Mouse (Mus musculus) urinary bladder, postnatal 36 days (tissue): ENCODE measurements around the gene Asb8.

Experiments used
- DNase-seq, 2 experiments: peaks; one replicate each; pipeline ENCODE4 v3.0.0; 2022; ENCODE audit warnings: low spot score in 2 of 2, mixed read lengths in 1 of 2

Gene Asb8

GRCm38 (mm10) chr15:98165525-98165924 is at the start of gene Asb8:
TSS of gene Asb8 (minus strand) at chr15:98165625.
- no peak for DNase-seq

DNA sequence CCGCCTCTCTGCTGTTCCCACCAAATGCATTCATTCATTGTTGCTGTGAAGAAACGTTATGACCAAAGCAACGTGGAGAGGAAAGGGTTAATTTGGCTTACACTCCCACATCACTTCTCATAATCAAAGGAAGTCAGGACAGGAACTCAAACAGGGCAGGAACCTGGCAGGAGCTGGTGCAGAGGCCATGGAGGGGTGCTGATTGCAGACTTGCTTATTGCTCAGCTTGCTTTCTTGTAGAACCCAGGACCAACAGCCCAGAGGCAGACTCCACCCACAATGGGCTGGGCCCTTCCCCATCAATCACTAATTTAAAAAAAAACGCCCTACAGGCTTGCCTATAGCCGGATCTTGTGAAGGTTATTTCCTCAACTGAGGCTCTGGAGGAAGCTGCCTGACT is 48.7 kb upstream of the Asb8 start:
- no peak for DNase-seq

GRCm38 (mm10) chr15:98213336-98213870 is 48.0 kb upstream of the Asb8 start:
- DNase-seq = no peak

DNA sequence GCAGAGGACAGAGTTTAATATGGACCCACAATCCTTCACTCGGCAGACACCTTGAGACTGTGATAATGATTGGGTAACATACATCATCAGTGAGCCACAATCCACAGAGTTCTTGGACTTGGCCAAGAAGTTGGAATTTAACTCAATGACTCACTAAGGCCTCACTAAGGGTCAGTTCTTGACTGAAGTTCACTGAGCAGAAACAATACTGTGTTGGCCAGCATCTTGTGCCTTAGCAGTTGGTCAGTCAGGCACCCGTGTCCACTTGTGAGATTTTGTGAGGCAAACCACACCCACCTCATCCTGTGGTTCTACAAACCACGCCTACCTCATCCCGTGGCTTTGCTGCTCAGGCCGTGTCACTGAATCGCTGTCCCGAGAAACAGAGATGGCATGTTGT is 44.3 kb upstream of the Asb8 start:
- no peak for DNase-seq

DNA sequence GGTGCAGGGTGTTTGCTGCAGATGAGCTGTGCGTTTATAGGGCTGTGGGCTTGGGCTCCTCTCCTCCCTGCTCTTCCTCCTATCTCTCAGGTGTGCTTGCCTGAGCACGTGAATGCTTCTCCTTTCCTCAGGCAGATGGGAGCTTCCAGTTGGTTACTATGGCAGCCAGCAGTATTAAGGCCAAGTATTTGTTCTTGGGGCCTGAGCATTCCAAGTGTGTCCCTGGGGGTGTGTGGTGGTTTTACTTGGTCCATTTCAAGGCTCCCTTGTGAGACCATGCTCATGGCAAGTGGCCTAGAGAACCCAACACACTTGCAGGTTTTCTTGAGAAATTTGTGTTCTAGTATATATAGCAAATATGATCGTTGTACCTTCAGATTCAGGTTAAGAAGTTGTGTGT is 30.0 kb upstream of the Asb8 start, which contains the start of gene Olfr288:
TSS of gene Olfr288 (minus strand) at position 101 of the 400 bp plus-strand sequence.
- DNase-seq = no peak

GRCm38 (mm10) chr15:98184456-98184855 is 19.0 kb upstream of the Asb8 start:
- DNase-seq = no peak

GRCm38 (mm10) chr15:98181856-98182570 is 16.6 kb upstream of the Asb8 start:
- DNase-seq = no peak

GRCm38 (mm10) chr15:98181132-98181711 is 15.8 kb upstream of the Asb8 start:
- DNase-seq = peak; percentile 90 to 95

GRCm38 (mm10) chr15:98180567-98181131 is 15.2 kb upstream of the Asb8 start:
- no peak for DNase-seq

GRCm38 (mm10) chr15:98177320-98177719 is 11.9 kb upstream of the Asb8 start:
- no peak for DNase-seq

DNA sequence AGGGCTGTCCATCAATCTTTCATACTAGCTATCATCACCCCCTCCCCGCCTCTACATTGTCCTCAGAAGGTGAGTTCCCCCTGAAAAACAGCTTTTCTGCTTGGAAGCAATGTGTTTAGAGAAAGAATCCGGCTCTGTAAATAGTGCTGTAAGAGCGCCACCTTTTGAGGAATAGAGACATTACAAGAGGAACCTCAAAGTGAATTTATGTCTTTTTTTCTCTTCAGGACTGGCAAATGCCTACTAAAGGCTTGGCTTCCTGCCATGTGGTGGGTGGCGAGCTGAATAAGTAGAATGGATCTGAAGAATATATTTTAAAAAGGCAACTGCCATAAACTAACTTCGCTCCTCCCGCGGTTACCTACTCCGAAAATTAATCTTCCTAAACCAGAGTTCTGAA is 8.4 kb upstream of the Asb8 start:
- no peak for DNase-seq

DNA sequence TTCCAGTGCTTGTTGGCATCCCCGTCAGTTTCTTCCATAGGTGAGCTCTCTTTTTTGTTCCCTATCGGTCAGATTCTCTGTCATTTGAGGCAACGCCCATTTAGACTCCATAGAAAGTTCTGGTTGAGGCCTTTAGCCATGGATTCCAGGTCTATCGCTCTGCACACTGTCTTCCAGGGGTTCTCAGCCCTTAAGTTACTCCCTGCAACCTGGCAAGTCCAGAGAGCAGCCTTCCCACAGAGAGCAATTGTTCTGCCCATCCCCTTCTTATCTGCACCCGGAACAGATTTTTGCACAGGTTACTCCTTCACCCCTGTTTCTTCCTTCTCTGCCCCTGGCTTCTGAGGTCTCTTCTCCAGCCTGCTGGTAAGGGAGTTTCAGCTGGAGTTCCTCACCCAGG is 6.7 kb upstream of the Asb8 start:
- no peak for DNase-seq

DNA sequence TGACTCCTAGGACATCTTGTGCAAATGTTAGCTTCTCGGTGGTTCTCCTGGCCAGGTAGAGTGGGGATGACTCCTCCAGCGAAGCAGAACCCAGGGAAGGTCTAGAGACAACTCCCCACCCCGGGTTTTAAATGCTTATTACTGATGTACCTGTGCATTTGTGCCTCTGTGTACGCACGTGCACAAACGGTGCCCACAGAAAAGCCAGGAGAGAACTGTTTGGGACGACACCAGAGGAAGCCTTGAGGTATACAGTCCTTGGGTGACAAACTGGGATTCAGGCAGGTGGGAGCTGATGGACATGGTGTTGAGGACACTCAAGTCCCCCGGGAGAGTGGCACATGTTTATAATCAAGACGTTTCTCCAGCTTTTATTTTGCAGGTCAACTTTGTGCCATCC is 5.5 kb upstream of the Asb8 start:
- no peak for DNase-seq

GRCm38 (mm10) chr15:98170365-98170764 is 4.9 kb upstream of the Asb8 start:
- DNase-seq = no peak

- no peak for DNase-seq
Measured at GRCm38 (mm10) chr15:98168622-98169004, 3.2 kb upstream of the Asb8 start.

- DNase-seq = peak; percentile 62 to 68
Measured at GRCm38 (mm10) chr15:98167645-98168621, 2.5 kb upstream of the Asb8 start.

DNA sequence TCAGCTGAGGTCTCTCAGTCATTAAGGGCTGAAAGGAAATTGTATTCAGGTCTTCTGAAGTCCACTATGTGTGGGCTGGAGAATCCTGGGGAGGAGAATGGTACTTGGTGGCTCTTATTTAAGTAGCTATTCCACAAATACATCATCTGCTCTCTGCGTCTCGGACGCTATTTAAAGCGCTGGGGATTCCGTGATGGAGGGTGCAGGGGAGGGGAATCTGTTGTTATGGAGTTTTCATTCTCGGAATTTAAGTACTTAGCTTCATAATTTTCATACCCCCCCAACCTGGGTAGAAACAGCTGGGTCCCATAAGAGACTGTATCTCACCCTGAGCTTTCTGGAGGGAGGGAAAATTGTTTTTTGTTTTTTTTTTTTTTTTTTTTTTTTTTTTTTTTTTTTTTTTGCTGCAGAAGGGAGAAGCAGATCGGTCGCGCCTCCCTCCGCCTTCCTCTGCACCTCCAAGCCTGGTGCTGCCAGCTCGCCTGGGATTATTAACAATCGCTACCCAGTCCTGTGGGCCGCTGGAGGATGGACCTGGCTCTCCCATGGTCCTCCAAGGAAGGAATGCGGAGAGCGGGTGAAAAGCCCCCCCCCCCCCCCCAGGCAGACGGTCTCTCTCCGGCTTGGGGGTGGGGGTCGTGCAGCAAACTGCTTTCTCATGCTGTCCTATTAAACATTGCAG is 1.7 kb upstream of the Asb8 start, which contains the start of gene Ccdc184:
TSS of gene Ccdc184 (plus strand) at position 196 of the 682 bp plus-strand sequence.
- no peak for DNase-seq

GRCm38 (mm10) chr15:98162561-98162960 is 2.9 kb downstream of the Asb8 start:
- DNase-seq = no peak

- DNase-seq = no peak
Measured at GRCm38 (mm10) chr15:98161026-98161805, 4.2 kb downstream of the Asb8 start.

- no peak for DNase-seq
Measured at GRCm38 (mm10) chr15:98157253-98157652, 8.2 kb downstream of the Asb8 start.
